Mouse (Mus musculus): ENCODE results near the gene Pelp1.
A peak's percentile ranks its signal among the peaks of the same experiment; 100 is the strongest.

Pelp1 gene

DNA sequence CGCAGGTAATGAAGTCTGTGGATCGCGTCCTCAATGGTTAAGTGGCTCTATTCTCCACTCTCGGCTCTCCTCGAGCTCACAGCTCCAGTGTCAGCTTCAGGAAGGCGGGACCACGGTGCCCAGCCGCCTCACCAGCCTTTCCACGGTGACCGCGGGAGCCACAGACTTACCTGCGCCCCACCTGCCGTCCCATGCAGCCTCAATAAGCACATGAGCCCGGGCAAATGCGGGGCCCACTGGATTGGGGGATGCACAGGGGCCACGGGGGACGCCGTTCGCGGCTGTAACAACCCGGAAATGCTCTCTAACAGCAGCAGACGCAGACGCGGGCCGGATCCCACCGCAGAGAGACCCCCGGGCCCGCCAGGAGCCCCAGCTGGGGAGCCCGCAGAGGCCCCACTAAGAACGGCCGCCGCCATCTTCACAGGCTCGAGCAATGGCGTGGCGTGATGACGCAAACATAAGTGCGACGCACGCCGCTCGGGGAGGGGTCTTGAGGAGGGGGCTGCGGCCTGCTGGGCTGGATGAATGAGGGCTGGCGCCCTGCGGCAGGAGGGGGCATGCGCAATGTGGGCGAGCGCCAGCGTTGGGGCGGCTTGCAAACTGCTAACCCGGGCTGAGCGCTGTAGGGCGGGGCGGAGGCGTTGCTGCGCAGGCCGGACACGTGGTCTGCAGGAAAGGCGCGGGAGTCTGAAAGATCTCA is at the start of gene Pelp1:
Gene Pelp1, minus strand, starts transcription at position 438 of the 703 bp plus-strand sequence.
- peak; percentile 80 to 81 for DNase-seq (ENCODE audit: low spot score in 2 of 2)

DNA sequence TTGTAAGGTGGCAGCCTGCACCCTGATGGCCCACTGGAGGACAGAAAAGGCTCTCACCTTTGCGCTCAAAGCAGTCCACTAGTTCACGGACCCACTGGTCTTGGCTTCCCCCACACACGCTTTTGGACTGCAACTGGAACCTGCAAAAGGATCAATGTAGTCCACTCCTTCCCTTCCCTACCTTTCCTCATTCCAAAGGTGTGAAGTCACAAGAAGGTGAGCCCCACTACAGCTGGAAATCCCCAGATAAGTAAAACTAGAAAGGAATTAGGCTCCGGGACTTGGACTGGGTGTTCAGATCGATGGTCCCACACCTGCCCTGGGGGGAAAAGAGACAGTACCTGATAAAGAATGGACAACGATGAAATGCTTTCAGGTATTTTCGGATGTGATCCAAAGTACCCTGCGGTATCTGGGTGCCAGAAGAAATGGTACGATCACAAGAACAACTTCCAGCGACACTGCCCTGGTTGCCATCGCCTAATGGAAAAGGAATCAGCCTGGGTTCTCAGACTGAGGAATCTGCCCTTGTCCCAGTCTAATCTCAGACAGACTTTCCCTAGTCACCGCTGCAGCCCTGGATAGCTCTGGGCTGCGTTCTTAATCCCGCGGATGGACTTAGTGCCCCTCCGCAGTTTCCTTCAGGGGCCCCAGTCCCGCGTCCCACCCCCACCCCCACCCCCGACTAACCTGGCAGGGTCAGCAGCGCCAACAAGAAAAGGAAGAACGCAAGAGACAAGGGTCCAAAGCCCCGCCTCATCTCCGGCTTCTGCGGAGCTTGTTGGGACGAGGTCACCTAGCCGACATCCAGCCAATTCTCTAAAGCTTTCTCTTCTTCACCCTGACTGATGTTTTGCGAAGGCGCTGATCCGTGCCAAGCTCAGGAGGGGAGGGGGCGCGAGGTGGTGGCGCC is 49.1 kb upstream of the Pelp1 start, which contains the start of gene Zmynd15:
Gene Zmynd15, plus strand, starts transcription at position 746 of the 913 bp plus-strand sequence.
- DNase-seq (ENCODE audit: low spot score in 2 of 2) = no peak

DNA sequence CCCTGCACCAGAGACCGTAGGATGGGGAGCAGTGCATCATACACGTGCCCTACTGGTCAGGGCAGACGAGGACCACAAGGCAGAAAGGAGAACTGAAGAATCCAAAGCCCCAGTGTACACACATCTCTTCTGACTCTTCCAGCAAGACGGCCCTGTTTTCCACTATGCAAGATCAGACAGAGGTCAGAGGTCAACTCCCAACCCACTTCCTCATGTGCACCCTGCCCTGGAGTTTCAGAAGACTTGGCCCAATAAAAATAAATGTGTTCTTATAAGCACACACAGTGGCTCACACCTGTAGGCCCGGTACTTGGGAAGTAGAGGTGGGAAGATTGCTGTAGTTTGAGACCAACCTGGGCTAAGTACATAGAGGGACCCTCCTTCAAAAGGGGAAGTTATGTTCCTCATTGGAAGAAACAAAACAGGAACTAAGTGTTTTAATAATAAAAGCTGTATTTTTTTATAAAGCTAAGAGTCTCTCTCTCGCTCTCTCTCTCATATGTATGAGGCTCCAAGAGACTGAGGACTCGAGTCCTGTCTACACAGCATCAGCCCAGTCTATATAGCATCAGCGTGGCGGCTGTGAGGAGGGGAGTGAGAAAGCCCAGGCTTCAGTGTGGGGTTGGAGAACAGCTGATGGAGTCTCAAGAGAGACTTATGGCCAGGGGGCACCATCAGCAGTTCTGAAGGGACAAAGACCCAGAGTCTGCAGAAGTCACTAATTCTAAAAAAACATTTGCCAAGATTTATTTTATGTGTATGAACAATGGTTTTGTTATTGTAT is 43.6 kb upstream of the Pelp1 start:
- peak; percentile 43 to 48 for DNase-seq (ENCODE audit: low spot score in 2 of 2)

DNA sequence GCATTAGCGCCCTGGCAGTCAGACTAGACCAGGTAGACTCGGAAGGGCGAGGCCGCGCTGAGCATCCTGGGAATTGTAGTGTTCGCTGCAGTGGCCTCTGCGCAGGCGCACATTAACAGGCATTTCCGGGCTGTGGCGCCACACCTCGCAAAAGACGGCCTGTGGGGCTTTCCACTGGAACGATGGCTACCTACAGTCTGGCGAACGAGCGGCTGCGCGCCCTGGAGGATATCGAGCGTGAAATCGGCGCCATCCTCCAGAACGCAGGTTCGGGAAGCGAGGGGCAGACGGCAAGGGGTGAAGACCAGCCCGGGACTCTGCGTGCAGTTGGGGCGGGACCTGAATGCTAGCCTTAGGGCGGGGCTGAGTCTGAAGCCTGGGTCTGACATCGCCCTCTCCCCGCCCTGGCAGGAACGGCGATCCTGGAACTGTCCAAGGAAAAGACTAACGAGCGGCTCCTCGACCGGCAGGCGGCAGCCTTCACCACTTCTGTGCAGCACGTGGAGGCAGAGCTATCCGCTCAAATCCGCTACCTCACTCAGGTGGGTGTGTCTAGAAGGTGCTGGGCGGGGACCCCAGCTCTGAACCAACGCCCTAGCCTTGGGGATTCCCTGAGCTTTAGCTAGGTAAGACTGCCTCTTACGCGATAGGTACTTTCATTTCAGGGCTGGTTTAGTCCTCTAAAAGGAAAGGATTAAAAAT is 42.1 kb upstream of the Pelp1 start, which contains the start of gene Med11:
Gene Med11, plus strand, starts transcription at position 123 of the 702 bp plus-strand sequence.
- peak; percentile 93 to 95 for DNase-seq (ENCODE audit: low spot score in 2 of 2)

DNA sequence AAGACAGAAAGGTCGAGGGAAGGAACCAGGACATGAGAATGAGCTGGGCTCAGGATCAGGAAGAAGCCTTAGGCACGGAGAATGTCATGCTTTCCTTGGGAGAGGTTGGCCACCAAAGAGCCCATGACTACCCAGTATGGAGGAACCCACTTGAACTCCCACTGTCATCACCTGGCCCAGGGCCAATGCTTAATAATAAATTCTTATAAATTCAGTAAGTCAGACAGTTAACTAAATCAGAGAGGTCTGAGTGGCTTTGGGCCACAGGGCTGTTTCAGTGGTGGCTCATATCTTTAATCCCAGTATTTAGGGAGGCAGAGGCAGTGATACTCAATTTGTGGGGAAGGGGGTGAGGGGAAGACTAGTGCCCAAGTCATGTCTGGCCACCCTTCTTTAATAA is 41.1 kb upstream of the Pelp1 start:
- no peak for DNase-seq (ENCODE audit: low spot score in 2 of 2)

DNA sequence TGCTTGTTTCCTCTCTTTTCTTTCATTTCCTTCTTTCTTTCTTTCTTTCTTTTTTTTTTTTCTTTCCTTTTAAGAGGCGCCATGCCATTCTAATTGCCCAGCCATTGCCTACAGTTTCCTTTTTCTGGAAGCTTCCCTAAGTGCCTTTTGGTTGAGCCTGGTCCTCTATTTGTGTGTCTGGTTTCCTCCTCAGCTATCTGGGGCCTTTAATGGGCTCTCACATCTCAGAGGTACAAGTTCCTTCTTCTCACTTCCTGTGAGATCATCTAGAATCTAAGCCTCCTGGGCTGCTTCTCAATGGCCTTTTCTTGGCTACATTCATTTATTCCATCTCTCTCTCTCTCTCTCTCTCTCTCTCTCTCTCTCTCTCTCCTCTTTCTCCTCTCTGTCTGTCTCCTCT is 37.5 kb upstream of the Pelp1 start:
- no peak for DNase-seq (ENCODE audit: low spot score in 2 of 2)

DNA sequence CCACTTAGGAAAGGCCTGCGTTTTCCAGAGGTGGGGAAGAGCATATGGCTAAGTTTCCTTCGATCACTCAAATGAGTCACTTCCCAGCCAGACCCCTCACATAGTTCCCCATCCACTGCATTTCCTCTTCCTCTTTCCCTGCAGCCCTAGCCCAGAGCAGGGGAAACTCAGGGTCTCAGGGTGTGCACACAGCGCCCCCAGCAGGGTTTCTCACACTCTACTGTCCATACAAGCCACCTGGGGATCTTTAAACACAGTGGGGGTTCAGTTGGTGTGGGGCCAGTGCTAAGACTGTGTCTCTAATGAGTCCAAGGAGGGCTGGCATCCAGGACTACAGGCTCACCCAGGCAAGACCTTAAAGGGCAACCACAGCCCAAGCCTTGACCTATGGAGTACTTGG is 36.9 kb upstream of the Pelp1 start:
- DNase-seq (ENCODE audit: low spot score in 2 of 2) = no peak

DNA sequence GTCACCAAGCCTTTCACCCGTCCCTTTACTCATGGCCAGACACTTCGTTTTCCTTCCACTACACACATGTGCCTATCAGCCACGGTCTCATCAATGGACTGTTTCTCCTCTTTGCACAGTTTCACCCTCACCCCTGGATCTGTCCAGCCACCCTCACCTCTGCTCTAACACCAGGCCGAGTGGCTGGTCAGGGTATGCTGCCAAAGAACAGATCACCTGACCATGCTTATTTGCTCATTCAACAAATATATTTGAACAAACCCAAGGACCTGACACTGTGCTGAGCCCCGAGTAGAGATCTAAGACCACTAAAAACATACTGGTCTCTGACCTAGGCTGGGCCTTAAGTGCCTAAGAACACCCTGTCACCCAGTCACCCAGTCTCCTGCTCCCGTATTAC is 34.8 kb upstream of the Pelp1 start:
- no peak for DNase-seq (ENCODE audit: low spot score in 2 of 2)

DNA sequence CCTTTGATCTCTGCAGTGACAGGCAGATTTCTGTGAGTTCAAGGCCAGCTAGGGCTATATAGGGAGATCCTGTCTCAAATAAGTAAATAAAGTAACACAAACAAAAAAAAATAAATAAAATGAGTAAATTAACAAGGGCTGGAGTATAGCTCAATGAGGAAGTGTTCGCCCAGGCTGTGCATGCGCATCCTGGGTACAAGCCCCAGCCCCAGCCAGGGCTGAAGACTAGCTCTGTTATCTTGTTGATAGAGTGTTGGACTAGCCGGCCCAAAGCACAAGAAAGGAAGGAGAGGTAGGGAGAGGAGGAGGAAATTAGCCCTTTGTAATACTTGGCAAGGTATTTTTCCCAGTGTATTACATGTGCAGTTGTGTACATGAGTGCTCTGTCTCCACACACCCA is 34.1 kb upstream of the Pelp1 start:
- DNase-seq (ENCODE audit: low spot score in 2 of 2) = no peak

DNA sequence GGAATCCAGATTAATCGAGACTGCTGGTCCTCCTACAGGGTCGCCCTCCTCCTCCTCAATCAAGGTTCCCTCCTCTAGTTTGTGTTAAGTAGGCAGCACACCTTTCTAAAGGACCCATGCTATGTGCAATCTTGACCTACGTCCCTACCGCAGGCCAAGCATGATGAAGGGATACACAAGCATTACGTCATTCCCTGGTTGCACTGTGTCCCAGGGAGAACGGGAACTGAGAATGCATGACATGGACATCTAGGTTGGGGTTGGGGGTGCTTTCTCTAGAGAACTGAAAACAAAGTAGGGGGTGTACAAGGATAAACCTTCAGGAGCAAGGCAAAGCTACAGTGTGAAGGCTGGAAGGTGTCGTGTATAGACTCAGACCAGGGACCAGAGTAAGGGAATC is 32.1 kb upstream of the Pelp1 start:
- DNase-seq (ENCODE audit: low spot score in 2 of 2) = no peak

DNA sequence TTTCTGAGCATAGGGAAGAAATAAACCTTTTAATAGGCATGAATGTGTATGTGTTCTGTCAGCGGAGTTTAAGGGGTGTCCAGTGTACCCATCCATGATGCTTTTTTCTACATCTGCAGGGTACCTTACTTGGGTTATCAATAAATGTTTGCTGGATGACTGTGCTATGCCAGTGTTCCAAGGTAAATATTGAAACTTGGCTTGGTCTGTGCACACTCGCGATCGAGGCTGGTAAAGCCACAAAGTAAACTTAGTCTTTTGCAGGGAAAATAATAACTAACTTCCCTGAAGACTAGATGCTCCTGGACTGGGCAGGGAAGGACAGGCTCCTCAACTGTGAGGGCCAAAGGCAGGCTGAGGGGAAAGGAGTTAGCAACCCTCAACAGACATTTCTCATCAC is 30.8 kb upstream of the Pelp1 start:
- DNase-seq (ENCODE audit: low spot score in 2 of 2) = no peak

DNA sequence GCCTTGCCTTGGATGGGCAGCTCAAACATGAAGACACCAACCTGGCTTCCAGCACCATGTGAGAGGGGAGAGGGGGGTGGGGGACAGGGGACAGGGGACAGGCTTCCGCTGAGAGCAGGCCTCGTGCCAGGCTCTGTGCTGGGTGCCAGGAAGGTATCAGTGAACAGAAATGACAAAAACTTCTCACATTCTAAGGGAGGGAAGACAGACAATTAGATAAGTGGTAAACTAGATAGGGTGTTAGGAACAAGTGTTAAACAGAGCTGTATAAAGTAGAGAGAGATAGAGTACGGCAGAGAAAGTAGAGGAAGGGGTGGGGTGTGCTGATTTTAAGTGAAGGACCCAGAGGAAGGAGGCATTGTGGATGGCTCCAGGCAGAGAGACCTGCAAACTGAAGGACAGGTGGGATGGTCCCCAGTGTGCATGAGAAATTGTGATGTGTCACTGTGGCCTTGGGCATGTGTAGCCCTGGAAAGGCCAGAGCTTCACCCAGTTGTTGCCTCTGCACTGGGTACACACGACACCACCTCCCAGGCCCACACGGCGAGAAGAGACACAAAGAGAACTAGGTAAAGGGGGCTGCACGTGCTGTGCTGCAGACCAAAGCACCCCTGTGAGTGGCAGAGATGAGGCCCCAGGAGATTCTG is 29.0 kb upstream of the Pelp1 start:
- no peak for DNase-seq (ENCODE audit: low spot score in 2 of 2)

DNA sequence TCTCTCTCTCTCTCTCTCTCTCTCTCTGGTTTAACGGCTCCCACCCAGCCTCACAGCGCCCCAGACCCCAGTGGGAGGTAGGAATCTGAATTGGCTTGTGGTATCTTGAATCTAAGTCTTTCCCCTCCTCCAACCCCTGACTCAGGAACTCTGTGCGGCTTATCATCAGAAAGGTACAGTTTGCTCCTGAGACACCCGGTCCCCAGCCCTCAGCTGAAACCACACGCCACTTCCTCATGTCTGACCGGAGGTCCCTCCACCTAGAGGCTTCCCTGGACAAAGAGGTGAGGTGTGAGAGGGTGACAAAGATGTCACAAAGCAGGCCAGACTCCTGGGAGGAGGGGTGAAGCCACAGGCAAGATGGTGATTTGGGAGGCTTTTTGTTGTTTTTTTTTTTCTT is 27.6 kb upstream of the Pelp1 start:
- peak in 1 of 2 experiments; percentile 25 for DNase-seq (ENCODE audit: low spot score in 2 of 2)

DNA sequence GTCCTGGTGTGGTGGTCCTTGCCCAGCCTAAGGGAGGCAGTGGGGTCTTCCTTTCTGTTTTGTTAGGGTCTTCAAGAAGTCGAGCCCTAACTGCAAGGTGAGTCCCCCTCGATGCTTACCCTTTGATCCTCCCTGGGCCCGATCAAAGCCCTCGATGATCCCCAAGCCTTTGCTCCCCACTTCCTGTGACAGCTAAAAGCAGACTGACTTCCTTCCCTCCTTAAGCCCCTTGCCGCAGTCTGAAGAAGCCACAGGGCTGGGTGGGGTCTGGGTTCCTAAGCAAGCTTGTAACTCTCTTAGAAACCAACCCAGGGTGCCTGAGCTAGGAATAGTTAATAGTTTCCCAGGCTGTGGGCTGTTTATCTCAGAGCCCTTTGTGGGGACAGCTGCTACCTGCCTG is 25.6 kb upstream of the Pelp1 start:
- DNase-seq (ENCODE audit: low spot score in 2 of 2) = peak; percentile 32 to 45

DNA sequence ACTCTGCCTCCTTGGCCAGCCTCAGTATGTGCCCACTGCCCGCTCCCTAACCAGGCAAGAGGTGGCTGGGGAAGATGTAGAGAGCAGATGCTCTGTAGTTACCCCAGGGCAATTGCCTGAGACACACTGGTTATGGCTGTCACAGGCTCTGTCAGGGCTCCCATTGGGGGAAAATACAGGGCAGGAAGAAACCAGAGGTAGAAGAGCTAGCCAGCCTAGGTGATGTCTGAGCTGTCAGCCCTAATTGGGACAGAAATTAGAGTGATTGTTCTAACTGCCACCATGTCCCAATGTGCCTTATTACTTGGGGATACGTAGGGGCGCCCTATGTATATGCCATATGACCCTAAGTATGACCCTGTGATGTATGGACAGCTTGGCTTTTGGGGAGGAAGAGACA is 24.1 kb upstream of the Pelp1 start:
- DNase-seq (ENCODE audit: low spot score in 2 of 2) = no peak

DNA sequence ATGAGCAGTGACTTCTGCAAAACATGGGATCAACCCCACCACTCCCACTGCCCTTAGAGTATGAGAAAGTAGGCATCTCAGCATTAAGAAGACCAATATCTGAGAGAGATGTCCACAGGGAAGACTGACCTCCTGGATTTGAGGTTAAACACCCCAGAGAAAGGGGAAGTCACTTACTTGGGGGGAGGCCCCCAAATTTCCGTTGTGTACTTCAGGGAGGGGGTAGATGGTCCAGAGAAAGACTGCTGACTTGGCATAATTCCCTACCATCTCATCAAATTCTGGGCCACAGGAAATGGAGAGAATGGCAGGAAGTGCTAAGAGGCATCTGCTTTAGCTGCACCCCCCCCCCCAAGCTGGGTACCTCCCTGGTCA is 23.7 kb upstream of the Pelp1 start:
- peak; percentile 59 to 70 for DNase-seq (ENCODE audit: low spot score in 2 of 2)

DNA sequence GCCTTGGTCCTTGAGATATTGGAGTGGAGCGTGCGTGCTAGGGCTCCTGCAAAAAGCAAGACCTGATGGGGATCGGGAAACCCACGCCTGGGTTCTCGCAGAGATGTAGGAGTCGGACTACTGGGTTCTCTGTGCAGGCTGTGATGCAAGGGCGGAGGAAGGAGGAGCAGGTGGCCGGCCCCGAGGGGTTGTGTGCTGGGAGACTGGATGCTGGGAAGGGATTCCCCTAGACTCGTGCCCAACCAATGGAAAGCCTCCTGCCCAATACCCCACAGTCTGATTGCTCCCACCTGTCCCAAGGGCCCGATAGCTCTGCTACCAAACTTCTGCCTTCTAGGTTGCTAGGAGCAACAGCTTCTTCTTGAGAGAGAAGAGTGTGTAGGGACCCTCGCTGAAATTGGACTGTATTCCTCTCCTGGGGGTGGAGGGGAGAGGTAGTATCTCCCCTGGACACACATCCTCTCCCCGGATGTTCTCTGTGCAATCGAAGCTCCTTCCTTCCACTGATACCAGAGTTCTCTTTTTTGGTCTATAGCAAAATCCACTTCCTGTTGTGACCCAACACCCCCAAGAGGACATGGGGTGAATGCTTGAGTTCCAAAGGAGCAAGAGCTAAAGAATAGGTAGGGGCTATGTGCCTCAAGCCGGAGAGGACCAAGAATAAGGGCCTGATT is 23.2 kb upstream of the Pelp1 start:
- peak; percentile 31 to 55 for DNase-seq (ENCODE audit: low spot score in 2 of 2)

DNA sequence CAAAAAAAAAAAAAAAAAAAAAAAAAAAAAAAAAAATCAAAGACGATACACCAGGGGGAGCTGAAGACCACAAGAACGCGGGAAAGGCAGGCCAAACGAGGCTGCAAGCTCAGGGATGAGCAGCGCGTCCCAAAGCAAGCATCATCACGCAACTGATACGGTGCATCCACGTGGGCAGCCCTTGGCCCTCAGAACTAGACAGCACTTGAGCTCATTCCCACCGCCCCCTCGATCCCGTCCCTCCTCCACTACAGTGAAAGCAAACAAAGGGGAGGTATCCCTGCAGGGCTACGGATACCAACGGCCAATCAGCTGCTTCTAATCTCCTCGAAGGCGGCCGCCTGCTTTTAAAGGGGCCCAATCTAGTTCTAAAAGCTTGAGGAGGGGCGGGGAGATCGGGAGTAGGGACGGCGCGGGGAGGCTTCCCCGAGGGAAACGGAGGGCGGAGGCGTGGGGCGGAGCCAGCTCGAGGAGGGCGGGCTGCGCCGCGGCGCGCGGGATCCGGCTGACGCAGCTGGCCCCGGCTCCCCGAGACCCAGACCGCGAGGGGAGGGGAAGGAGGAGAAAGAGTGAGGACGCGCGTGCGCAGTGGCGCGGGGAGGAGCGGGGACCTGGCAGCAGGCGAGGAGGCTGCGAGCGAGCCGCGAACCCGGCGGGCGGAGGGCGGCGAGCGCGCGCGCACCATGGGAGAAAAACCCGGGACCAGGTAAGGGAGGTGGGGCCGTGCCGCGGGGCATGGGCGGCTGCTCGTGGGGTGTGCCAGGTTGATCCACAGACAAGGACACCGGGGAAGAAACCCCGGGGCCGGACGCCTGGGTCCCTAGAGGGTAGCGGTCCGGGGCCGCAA is 22.4 kb upstream of the Pelp1 start, which contains the start of gene Arrb2:
Gene Arrb2, plus strand, starts transcription at position 588 of the 847 bp plus-strand sequence.
- DNase-seq (ENCODE audit: low spot score in 2 of 2) = peak; percentile 97 to 98

DNA sequence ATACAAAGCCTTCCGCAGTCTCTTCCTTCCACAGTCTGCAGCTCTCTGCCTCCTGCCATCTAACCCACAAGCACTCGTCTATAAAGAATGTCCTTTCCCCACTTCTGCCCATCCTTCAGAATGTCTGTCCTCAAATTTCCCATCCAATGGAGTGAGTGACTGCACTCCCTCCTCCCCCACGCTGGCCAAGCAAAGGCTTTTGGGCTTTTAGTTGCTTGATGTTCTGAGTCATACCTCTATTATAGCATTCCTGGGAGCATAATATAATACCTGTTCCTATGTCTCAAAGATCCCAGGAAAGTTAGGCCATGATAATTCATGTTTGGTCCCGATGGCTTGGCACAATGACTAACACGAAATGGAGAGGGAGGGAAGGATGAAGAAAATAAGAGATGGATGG is 21.7 kb upstream of the Pelp1 start:
- no peak for DNase-seq (ENCODE audit: low spot score in 2 of 2)

Measured in spleen, postnatal 36 days (tissue).